Mouse (Mus musculus) left cerebral cortex, postnatal 10 days (tissue): ENCODE measurements at regions not wholly inside any gene's neighbourhood (a gene's known extent, or its start where the extent isn't known, plus 50 kb on each side); places are given as distances from the start of the nearest gene placed in this dataset.

Source experiments
- DNase-seq, 2 experiments: peaks; one replicate each; pipeline ENCODE4 v3.0.0; 2021 to 2022; ENCODE audit warnings: low spot score in 2 of 2, mixed read lengths in 1 of 2; ENCODE audit errors: extremely low spot score in 1 of 2
- intact Hi-C: fragments of 180-260 bp; cut with DNase I; formaldehyde crosslinking; loops from one replicate; pipeline ENCODE4 v1.15.1; 2025

DNA sequence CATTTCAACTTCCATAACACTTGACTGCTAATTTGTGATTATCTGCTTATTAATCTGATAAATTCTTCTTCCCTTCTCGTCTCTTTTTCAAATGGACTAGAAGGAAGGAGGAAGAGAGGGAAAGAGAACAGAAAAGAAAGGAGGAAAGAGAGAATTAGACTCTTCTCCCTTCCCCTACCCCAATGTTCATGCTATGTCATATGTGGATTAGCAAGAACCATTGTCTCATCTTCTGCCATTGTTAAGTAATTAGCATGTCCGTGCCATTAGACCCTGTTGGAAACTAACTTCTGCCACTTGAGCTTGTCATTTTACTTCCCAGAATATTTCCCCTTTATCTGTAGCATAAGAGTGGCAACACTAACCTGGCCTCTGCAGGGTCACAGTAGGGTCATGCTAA lies 78.8 kb upstream of the Serbp1 start:
- DNase-seq = no peak
- intact Hi-C loops = loop anchor here (2.0 to 10.0 kb wide), 4 partner anchors 122 to 624 kb away; partner anchors contain the start of genes Gadd45a and Mad2l1

DNA sequence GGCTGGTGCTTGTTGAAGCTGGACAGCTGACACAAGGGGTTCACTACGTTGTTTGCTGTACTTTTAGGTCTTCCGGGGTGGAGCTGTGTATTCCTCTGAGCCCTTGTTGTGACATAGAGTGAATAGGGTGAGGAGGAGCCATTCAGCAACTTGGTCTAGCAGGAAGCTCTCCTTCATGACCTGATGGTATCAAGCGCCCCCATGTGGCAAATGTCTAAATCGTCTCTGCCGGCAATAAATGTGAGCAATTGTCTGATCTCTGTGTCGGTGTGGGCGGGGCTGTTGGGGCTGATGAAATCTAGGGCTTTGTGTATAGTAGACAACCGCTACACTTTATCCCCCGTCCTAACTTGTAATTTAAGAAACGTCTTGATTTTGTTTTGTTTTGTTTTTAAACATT lies 79.2 kb upstream of the Serbp1 start:
- intact Hi-C loops = loop anchor here (2.0 to 10.0 kb wide), 4 partner anchors 122 to 624 kb away; partner anchors contain the start of genes Gadd45a and Mad2l1
- DNase-seq = peak; percentile 74 to 90

DNA sequence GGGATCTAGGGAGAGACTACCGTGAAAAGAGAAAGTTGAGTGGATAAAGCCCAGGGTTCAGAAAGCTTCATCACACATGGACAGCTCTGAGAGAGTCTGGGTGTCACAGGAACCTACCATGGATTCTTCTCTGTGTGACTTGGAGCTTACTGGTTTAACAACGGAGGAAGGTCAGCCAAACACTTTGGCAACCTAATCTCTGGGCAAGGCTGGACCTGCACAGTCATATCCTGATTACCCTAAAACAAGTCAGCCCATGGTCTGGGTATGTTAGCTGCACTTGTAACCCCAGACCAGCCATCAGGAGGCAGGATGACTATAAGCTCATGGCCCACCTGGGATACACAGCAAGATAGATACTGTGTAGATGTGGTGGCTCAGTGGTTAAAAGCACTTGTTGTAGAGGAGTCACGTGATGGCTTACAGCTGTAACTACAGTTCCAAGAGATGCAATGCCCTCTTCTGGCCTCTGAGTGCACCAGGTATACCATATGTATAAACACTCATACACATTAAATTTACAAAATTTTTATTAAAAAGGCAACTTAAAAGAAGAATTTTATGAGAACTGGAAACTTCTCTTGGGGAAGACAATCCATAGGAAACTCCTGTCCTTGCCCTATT lies 85.0 kb upstream of the Serbp1 start:
- intact Hi-C loops = loop anchor here (10.0 kb wide), 1 partner anchor 618 kb away; the partner anchor contains the start of gene Mad2l1
- DNase-seq = no peak

DNA sequence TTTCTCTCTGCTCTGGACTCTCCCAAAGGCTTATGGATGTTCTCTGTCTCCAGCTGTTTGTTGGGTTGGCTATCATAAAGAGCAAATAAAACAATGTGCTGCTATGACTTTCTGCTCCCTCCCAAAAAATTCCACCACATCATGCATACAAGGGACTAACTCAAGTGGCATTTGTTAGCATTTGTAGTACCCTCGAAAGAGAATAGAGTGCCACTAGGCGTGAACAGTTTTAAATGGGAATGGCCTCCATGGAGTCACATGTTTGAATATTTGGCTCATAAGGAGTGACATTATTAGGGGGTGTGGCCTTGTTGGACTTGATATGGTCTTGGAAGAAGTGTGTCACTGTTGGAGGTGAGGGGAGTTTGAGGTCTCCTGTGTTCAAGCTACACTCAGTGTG lies 86.5 kb upstream of the Serbp1 start:
- intact Hi-C loops = loop anchor here (10.0 kb wide), 1 partner anchor 617 kb away; the partner anchor contains the start of gene Mad2l1
- no peak for DNase-seq

DNA sequence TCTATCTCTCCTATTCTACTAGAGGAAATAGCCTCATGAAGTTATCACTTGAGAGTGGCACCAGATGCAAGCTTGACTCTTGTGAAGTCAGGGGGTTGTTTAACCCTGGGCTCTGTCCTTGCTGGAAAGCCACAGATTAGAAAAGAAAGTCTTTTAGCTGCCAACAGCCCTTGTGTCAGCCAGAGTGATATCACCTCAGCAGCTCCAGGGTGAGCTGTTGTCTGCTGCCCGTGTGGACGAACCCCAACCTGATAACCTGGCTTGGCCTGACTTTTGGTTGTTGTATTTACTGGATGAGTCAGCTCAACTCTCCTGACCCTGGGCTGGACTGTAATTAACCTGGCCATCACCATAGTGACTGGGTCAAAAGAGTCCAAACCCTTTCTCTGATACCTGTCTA lies 88.6 kb upstream of the Serbp1 start:
- intact Hi-C loops = no loop called here
- DNase-seq = no peak

DNA sequence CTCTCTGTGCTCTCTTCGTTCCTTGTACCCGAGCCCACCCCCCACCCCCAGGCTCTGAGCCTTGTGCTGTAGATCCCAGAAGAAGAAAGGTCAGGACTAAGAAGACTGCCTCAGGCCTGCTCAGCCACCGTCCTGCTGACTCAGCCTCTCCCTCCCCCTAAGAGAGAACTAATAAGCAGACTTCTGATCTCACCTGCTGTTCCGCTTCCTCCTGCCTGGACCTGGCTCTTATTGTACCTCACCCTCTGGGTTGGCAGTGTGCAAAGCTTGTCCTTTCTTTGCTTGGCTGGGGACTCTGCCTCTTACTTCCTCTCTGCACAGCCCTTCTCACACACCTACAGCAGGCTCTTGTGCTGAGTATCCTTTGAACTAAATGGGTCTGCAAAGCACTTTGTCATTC lies 91.3 kb upstream of the Serbp1 start:
- no peak for DNase-seq
- intact Hi-C loops = no loop called here

DNA sequence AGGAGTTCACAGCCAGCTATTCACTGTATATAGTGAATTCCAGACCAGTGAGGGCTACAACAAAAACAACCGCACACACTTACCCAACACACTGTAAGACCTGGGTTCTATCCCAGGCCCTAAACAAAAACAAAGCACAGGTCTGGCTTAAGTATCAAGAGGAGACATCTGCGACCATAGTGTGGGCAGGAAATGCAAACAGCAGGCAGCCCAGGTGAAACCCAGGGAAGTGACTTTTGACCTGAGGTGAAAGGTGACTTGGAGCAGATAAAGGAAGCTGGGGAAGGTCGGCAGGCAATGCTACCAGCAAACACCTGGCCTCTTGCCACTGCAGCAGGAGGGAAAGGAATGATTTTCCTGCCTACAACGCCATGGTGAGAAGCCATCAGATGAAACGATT lies 92.0 kb upstream of the Serbp1 start:
- intact Hi-C loops = no loop called here
- DNase-seq = no peak

DNA sequence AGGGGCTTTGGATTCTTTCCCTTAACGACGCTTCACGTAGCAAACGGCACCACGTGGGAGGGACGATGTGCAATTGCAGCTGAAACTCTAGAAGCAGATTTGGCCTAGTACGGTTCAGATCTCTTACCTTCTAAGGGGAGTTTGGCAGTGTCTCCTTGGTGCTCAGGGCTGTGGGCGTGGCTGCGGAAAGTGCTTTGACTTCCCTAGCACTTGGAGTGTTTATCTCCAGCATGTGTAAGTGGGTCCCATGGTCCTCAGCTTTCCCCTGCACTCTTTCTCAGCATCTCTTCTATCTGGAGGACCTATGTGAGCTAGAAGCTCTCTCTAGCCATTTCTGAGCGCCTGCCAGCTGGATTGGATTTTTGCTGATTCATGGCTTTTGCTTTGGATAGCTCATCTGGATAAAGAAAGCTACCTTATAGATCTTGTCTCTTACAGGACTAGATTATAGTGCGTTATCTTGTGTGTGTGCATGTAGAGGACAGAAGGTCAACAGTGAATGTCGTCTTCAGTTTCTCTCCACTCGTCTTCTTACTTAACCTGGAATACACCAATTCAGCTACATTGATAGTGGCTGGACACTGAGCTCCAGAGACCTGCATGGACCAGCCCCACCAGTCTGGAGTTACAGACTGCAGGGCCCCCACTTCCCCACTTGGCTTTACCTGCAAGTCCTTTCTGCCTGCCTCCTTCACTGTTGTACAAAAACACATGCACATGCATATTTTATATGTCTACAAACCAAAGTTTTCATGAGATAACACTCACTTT lies 92.8 kb upstream of the Serbp1 start:
- no peak for DNase-seq
- intact Hi-C loops = no loop called here

DNA sequence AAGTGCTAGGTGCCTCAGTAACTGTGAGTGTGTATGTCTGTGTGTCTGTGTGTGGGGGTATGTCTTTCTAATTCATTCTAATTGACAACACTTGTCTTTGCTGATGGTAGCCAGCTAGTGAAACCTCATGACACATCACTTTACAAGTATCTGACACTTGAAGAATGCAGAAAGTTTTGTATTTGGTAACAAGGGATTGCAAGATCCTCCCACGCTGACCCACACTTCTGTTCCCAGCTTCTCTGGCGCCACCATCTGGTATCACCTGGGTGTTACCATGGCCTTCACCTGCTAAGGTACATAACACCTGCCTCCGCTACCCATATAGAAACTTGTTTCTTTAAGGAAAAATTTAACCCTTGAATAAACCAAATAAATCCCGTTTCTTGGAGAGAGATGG lies 95.8 kb upstream of the Serbp1 start:
- intact Hi-C loops = no loop called here
- DNase-seq = peak in 1 of 2 experiments; percentile 47

DNA sequence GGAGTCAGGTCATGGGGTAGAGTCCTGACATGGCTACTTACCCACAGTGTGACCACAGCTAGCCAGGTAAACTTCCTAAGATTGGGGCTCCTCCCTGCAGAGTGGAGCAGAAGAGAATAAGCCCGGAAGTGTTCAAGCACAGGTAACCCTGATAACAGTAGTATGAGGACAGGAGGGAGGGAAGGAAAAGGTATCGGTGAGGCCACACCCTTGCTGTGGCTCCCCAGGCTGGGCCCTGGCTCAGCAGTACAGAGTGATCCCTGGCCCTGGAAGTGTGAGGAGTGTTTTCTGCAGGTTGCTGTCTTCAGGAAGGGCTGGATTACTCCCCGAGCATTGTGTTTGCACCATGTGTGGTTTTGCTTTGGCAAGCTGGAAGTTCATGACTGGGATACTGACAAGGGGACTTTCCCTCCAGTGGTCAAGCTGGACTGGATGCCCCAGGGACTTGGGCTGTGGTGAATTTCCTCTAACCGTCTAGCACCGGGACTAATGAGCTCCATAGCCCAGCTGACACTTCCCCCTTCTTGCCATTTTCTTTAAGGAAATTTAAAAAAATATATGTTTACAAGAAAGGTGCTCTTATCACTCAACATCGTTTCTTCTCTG lies 97.2 kb upstream of the Serbp1 start:
- intact Hi-C loops = no loop called here
- no peak for DNase-seq

DNA sequence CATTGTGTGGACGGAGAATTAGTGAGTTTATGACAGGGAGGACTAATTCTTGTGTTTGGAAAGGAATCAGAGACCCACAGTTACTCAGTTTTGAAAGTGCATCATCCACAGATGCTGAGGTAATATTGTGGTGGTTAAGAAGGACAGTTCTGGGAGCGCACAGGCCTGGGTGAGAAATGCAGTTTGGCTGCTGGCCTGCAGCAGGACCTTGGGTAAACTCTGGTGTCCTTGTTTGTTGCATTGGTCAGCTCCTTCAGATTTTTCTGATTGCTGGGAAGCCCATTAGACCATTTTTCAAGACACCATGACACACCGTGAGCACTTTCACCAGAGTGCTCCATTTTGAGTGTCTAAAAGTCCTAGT lies 99.0 kb upstream of the Serbp1 start:
- intact Hi-C loops = loop anchor here (5.0 kb wide), 1 partner anchor 102 kb away; the partner anchor contains the start of gene Gadd45a
- no peak for DNase-seq

DNA sequence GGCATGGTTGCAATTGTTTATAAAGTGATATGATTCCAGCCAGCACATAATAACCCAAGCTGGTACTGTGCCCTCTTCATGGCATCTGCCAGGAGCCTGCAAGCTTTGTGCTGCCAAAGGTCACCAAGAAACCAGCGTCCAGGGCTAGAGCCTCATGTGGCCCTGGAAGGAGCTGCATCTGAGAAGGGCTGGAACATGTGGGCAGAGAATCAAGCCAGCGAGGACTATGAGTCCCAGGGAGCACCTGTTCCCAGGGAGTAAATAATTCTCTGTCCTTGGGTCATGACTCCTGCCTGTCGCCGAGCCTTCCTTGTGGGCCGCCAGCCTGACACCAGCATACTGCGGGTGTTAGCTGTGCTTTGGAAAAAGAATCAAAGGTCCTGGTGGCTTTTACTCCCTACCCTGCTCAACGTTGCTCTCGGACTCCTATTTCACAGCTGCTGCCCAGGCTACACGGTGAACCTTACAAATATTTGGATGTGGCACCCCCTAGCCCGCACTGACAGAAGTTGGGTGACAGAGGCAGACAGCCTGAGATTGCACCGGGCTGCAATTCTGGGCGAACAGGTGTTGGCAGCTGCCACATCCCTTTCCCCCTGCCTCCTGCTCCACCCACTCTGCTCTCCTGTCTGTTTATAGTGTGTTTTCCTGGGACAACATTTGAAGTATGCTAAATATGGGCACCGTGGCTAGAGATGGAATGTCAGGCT lies 99.5 kb upstream of the Serbp1 start:
- intact Hi-C loops = loop anchor here (5.0 kb wide), 1 partner anchor 101 kb away; the partner anchor contains the start of gene Gadd45a
- no peak for DNase-seq

DNA sequence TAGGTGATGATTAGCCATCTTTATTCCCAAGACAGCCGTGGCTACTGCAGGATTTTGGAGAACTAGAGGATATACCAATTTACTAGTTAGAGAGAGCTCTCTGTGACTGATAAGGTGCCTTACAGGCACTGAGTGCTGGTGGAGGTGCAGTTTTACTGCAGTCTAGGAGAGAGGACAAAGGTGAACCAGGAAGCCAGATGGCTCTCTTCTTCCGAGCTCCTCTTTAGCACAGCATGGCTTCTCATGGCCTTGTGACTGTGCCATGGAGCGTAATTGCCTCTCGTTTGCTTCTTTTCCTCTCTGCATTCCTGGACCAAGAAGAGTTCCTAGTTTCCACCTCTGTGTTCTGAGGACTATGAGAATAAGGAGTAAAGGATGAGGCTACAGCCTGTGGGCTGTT lies 100.2 kb upstream of the Gadd45a start:
- DNase-seq = no peak
- intact Hi-C loops = loop anchor here (5.0 kb wide), 1 partner anchor 100 kb away; the partner anchor contains the start of gene Gadd45a

DNA sequence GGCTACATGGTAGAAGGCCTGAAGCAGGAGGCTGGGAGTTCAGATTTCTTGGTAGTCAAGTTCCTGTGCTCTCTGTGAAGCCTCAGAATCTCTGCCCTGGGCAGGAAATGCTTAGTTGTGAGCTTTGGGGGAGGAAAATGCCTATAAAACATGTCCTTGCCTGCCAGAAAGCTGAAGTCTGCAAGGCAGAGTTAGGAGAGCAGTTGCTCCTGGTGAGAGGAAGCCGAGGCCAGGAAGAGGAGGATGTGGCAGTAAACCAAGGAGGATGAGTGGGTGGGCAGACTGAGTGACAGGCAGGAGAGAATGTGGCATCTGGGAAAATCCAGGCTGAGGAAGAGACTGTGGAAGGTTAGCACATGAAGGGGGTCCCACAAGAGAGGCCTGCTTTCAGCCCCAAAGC lies 97.7 kb upstream of the Gadd45a start:
- peak in 1 of 2 experiments; percentile 11 for DNase-seq
- intact Hi-C loops = loop anchor here (5.0 kb wide), 1 partner anchor 98 kb away; the partner anchor contains the start of gene Gadd45a

DNA sequence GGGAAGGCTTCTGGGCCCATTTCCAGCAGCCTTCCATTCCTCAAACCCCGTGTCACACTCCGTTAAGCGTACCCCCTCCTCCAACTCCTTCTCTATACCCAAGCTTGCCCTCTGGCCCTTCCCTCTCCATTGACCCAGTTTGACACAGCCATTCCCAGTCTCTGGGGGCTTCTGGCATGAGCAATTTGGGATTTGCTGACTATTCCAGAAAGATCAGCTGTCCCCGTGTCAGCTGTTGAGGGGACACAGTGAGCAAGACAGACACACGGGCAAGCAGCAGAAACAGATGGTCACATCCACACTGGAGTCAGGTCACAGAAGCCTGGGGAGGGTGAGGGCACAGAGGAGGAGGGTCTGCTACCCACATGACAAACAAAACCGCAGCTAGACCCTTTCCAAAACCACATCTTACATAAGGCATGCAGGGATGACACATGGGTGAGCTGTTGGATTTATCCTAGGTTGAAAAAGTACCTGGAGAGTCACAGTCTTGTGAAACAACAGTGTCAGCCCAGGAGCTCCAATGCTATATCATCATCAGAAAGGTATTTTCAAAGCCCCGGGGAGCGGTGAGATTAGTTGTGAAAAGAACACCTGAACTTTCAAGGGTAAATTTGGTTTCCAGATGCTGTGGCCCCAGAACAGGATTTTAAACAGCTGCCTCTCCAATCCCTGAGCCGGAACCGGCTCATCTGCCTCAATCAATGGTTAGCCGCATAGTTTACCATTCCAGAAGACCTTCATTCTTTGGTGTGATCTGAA lies 93.5 kb upstream of the Gadd45a start:
- no peak for DNase-seq
- intact Hi-C loops = no loop called here

DNA sequence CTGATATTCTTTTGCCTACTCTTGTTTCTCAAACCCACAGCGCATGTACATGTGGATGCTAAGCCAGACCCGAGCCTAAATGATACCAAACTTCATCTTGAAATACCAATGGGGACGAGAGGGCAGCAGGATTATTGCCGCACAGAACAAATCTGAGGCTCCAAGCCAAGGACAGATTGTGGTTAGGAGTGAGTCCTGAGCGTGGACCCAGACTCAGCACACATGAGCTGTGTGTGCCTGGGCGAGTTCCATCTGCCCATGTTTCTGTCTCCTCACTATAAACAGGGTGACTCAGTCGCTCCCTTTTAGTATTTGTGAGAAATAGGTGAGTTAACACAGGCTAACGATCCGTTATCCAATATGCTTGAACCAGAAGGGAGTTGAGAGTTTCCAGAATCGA lies 92.4 kb upstream of the Gadd45a start:
- no peak for DNase-seq
- intact Hi-C loops = no loop called here

DNA sequence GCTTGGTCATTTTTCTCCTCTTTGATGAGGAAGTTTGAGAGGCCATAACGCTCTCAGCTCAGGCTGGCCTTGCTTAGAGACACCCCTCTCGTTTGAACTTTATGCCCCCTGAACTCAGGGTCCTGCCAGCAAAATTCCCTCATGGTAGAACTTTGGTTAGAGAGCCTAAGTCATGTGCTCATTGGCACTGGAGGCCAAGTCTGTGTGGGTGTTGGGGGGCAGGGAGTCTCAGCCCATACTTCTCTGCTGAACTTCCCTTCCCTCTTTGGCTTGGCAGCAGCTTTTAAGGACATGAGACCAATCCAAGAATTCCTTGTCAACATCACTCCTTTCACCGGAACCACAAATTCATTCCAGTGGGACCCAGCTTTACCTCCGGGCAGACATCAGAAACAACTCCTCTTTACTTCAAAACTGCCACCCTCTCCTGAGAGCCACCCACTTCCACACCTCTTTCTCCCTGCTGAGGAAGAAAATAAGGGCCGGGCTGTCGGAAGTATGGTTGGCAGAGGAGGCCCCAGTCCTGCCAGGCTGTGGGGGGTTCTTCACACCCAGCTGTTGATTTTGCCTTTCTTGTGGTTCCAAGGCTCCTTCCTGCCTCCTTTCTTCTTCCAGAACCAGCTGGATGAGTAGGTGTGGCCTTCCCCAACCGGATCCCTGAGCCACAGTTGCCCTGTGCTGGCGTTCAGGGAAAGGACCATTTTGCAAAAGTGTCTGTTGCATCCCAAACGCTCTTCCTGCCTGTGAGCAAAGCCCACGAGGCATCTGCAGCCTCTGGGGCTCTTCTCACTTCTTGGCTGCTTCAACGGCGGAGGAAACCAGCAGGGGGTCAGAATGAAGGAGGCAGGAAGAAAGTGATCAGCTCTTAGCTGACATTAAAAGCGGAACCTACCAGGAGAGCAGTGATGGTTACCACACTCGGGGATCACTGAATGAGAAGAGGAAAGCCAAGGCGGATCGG lies 91.5 kb upstream of the Gadd45a start:
- no peak for DNase-seq
- intact Hi-C loops = no loop called here
